Comparison of ENCODE assay signal across 28 mouse cellular contexts in genomic region chr8:8700229-8700628, GRCm38 (mm10). TPM values are rescaled to one million over a fixed set of nuclear protein-coding genes. Genes with fewer than 3 reads are reported as not detected.
DNase-seq lines count a peak whose midpoint lies in the region; ATAC-seq lines count a peak whose summit lies in the region.
"Had no signal": no experiment of that assay in that cellular context is flagged by ENCODE, and none has a peak within 500 bp of the region (broad histone marks: within the 10 kb centered on the region; RNA-seq: fewer than 3 reads in every experiment).

No protein-coding gene starts in this region.

- no peak overlapping the region for H3K4me2 ChIP-seq in forebrain, embryonic 16.5 days (ENCODE audit: low read length)
- H3K4me2 ChIP-seq: embryonic facial prominence, embryonic 13.5 days; embryonic facial prominence, embryonic 15.5 days; forebrain, embryonic 12.5 days had no signal

- H3K4me3 ChIP-seq in forebrain, embryonic 16.5 days (replicated peaks; ENCODE audit: low read length) = no peak overlapping the region
- H3K4me3 ChIP-seq: embryonic facial prominence, embryonic 13.5 days; embryonic facial prominence, embryonic 15.5 days; erythroblast, embryonic 14.5 days; forebrain, embryonic 10.5 days; forebrain, embryonic 12.5 days had no signal

- no peaks in the 10 kb centered on the region for H3K27me3 ChIP-seq in forebrain, embryonic 16.5 days (replicated peaks; ENCODE audit: control insufficient read depth, insufficient read depth, low read length)
- H3K27me3 ChIP-seq: embryonic facial prominence, embryonic 13.5 days; embryonic facial prominence, embryonic 15.5 days; forebrain, embryonic 12.5 days; Patski had no signal

- no peaks in the 10 kb centered on the region for H3K4me1 ChIP-seq in forebrain, embryonic 16.5 days (replicated peaks; ENCODE audit: control insufficient read depth, insufficient read depth, low read length)
- H3K4me1 ChIP-seq: embryonic facial prominence, embryonic 13.5 days; embryonic facial prominence, embryonic 15.5 days; forebrain, embryonic 10.5 days; forebrain, embryonic 12.5 days had no signal

- DNase-seq in heart, adult 11 months = peak; percentile 71
- no peak for DNase-seq in heart, adult 8-10 months (ENCODE audit: low spot score)
- DNase-seq in ES-CJ7 (ENCODE audit: low read depth, low spot score) (peak; percentile 64), R1 (ENCODE audit: low read depth, low spot score) (peak; percentile 80)
- DNase-seq in urinary bladder, postnatal 36 days (ENCODE audit: low spot score in 2 of 2) = no peak
- DNase-seq in cerebellum, adult 11-12 months = no peak
- DNase-seq: adrenal gland, adult 8-10 months; adrenal gland, postnatal 14 days; adrenal gland, postnatal 36 days; B cell, adult 2 months; cerebellum, adult 18-20 months; cerebellum, adult 8-10 months; cerebellum, adult 9-11 months; cerebellum, postnatal 14 days; cerebellum, postnatal 36 days; embryo, embryonic 11 days; forebrain, postnatal 0 days had no signal

- H3K9me3 ChIP-seq in forebrain, embryonic 16.5 days (ENCODE audit: control insufficient read depth, low read length) = no peaks in the 10 kb centered on the region
- H3K9me3 ChIP-seq: embryonic facial prominence, embryonic 13.5 days; embryonic facial prominence, embryonic 15.5 days; forebrain, embryonic 10.5 days; forebrain, embryonic 12.5 days; G1E had no signal

- WGBS in forebrain, embryonic 16.5 days = 90% methylated on average over 4 of the region's 4 CpGs

- no peak for ATAC-seq in forebrain, embryonic 16.5 days
- ATAC-seq: activated CD4-positive, CD25-positive, alpha-beta regulatory T cell, adult 4 months; CD4-positive, CD25-positive, alpha-beta regulatory T cell, adult 4 months; forebrain, embryonic 14.5 days; forebrain, postnatal 0 days; Patski had no signal

- no peaks in the 10 kb centered on the region for H3K36me3 ChIP-seq in forebrain, embryonic 16.5 days (ENCODE audit: control insufficient read depth, insufficient read depth)
- H3K36me3 ChIP-seq: embryonic facial prominence, embryonic 13.5 days; embryonic facial prominence, embryonic 15.5 days; forebrain, embryonic 10.5 days; forebrain, embryonic 12.5 days; G1E had no signal

- no peak overlapping the region for H3K27ac ChIP-seq in forebrain, embryonic 16.5 days (ENCODE audit: low read length)
- H3K27ac ChIP-seq: embryonic facial prominence, embryonic 13.5 days; embryonic facial prominence, embryonic 15.5 days; forebrain, embryonic 10.5 days; forebrain, embryonic 12.5 days had no signal

- H3K9ac ChIP-seq in forebrain, embryonic 16.5 days (replicated peaks; ENCODE audit: low read depth, low read length) = no peak overlapping the region
- H3K9ac ChIP-seq: embryonic facial prominence, embryonic 13.5 days; embryonic facial prominence, embryonic 15.5 days; forebrain, embryonic 12.5 days; forebrain, postnatal 0 days had no signal

RNA-seq across cellular contexts. Expression of gene Arglu1, which starts 9.9 kb away (rescaled TPM):
- 10 to 100 TPM; 21.1 to 35.1 (median 27.4) TPM for total RNA-seq in heart, adult 8-10 months (2022)
- 181 and 192 TPM in 2 replicates for polyA plus RNA-seq in forebrain, embryonic 16.5 days (2015; fragmentation: Nextera tagmentation; extraction: Ambion mirVana)

RNA-seq across cellular contexts. Expression of gene Efnb2, which starts 39.2 kb away (rescaled TPM):
- 10 to 100 TPM; 17.0 to 20.8 (median 17.7) TPM for total RNA-seq in heart, adult 8-10 months (2022)
- 54.6 and 68.2 TPM in 2 replicates for polyA plus RNA-seq in forebrain, embryonic 16.5 days (2015; fragmentation: Nextera tagmentation; extraction: Ambion mirVana)

Comparison
In these comparisons a context has a peak if more than half of its experiments do, and no peak if none do; other contexts are left out.
1. DNase-seq: peak in heart, adult 11 months (single experiment), ES-CJ7 (single experiment) and R1 (single experiment); none in heart, adult 8-10 months (single experiment), urinary bladder, postnatal 36 days (0 of 2) and cerebellum, adult 11-12 months (single experiment).